Mouse (Mus musculus) embryonic facial prominence, embryonic 12.5 days (tissue): ENCODE results near the gene Cela1. TPM values are rescaled to one million over a fixed set of nuclear protein-coding genes. Genes with fewer than 3 reads are reported as not detected.
A peak's percentile ranks its signal among the peaks of the same experiment; 100 is the strongest.

Source experiments
- ATAC-seq: fragments of 200-750 bp; cut with Nextera tagmentation; 2 replicates; pipeline ENCODE4 v1.8.0; 2017; ENCODE audit not compliant: insufficient number of reproducible peaks, insufficient read depth, low FRiP score, low TSS enrichment
- H3K27ac ChIP-seq: fragments of 300-500 bp; sonication (generic); 2 replicates; pipeline ENCODE4 v1.5.1; 2016; ENCODE audit warnings: mild to moderate bottlenecking
- H3K27me3 ChIP-seq: fragments of 300-500 bp; sonication (generic); 2 replicates; pipeline ENCODE4 v1.6.1; 2016; ENCODE audit warnings: mild to moderate bottlenecking, moderate library complexity
- H3K36me3 ChIP-seq: fragments of 300-500 bp; sonication (generic); 2 replicates; pipeline ENCODE4 v1.6.1; 2016; ENCODE audit warnings: mild to moderate bottlenecking
- H3K4me1 ChIP-seq: fragments of 300-500 bp; sonication (generic); 2 replicates; pipeline ENCODE4 v1.6.1; 2016
- H3K4me2 ChIP-seq: fragments of 300-500 bp; sonication (generic); replicated peaks from 2 replicates; pipeline ENCODE4 v1.6.1; 2016; ENCODE audit warnings: mild to moderate bottlenecking, moderate library complexity
- H3K4me3 ChIP-seq: fragments of 300-500 bp; sonication (generic); 2 replicates; pipeline ENCODE4 v1.5.1; 2016; ENCODE audit warnings: mild to moderate bottlenecking
- H3K9ac ChIP-seq: fragments of 300-500 bp; sonication (generic); 2 replicates; pipeline ENCODE4 v1.6.1; 2016; ENCODE audit warnings: mild to moderate bottlenecking, moderate library complexity
- H3K9me3 ChIP-seq: fragments of 300-500 bp; sonication (generic); 2 replicates; pipeline ENCODE4 v1.6.1; 2016; ENCODE audit warnings: mild to moderate bottlenecking, moderate library complexity
- WGBS: fragments of 180-500 bp; shearing (Covaris S2); methylation state at CpG from one replicate; pipeline ENCODE4 v1.1.7; 2016; 5-methylcytosine and 5-hydroxymethylcytosine counted together
- polyA plus RNA-seq: library from polyadenylated mRNA; unstranded; fragments of >200 nt; fragmentation: Nextera tagmentation; extraction: Ambion mirVana; gene quantifications from 2 replicates; pipeline ENCODE4 v1.2.1, GENCODE M21; 2016

The Cela1 gene
- polyA plus RNA-seq, 1 experiment from 2014 or later: 2.4 TPM

- Histone ChIP-seq H3K27ac (no peak overlapping the region), H3K9ac (peak overlapping the region; percentile 33), H3K27me3 (peaks cover 21% of the 10 kb centered on the region), H3K36me3 (no peaks in the 10 kb centered on the region), H3K4me1 (peaks cover 8% of the 10 kb centered on the region), H3K4me2 (peak overlapping the region; percentile 45), H3K4me3 (peak overlapping the region; percentile 19), H3K9me3 (no peaks in the 10 kb centered on the region)
- ATAC-seq: no peak
- 4% methylated on average over 17 of the region's 17 CpGs for WGBS
These were observed 16.2 kb upstream of the Cela1 start for GRCm38 (mm10) chr15:100703913-100704312.

DNA sequence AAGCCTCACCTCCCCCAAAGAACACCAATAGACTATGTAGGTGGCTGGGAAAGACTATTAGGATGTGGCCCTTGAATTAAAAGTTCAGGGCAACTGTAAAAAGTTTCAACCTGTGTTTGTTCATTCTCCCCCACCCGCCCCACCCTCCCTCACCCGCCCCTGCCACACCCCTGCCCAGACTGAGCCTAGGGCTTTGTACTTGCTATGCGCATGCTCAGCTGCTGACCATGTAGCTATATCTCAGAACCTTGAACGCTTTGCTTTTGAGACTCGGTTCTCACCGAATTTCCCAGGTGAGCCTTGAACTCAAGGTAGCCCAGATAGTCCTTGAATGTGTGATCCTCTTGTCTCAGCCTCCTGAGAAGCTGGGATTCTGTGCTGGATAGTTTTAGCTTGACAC is 14.1 kb upstream of the Cela1 start:
- no peaks in the 10 kb centered on the region for H3K36me3 ChIP-seq
- H3K27me3 ChIP-seq: peaks cover 21% of the 10 kb centered on the region
- H3K9me3 ChIP-seq: no peaks in the 10 kb centered on the region
- H3K9ac ChIP-seq: no peak overlapping the region
- H3K4me1 ChIP-seq: peaks cover 8% of the 10 kb centered on the region
- no peak overlapping the region for H3K27ac ChIP-seq
- ATAC-seq: no peak
- no peak overlapping the region for H3K4me3 ChIP-seq
- H3K4me2 ChIP-seq: no peak overlapping the region
- 67% methylated on average over 6 of the region's 6 CpGs for WGBS

DNA sequence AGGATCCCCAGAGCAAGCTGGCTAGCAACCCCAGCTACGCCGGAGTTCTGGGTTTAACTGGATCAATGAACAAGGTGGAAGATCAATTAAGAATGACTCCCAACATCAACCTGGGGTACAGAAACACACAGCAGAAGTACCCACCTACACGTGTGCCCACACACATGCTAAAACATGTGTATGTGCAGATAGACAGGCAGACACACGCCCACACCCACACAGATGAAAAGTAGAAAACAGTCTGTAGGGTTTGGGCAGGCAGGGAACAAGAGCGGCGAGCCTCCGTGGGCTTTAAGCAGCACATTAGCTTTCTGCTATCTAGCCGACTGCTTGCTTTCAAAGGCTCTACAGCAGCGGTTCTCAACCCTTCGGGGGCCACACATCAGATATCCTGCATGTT is 13.4 kb upstream of the Cela1 start:
- ATAC-seq: no peak
- no peaks in the 10 kb centered on the region for H3K9me3 ChIP-seq
- WGBS: 69% methylated on average over 10 of the region's 10 CpGs
- H3K36me3 ChIP-seq: no peaks in the 10 kb centered on the region
- H3K9ac ChIP-seq: no peak overlapping the region
- H3K4me1 ChIP-seq: peaks cover 8% of the 10 kb centered on the region
- H3K4me3 ChIP-seq: no peak overlapping the region
- peaks cover 21% of the 10 kb centered on the region for H3K27me3 ChIP-seq
- H3K4me2 ChIP-seq: no peak overlapping the region
- no peak overlapping the region for H3K27ac ChIP-seq

GRCm38 (mm10) chr15:100700424-100700823 is 12.7 kb upstream of the Cela1 start:
- Histone ChIP-seq H3K27ac (no peak overlapping the region), H3K4me2 (no peak overlapping the region), H3K4me1 (peaks cover 8% of the 10 kb centered on the region), H3K27me3 (peaks cover 21% of the 10 kb centered on the region), H3K9me3 (no peaks in the 10 kb centered on the region), H3K36me3 (no peaks in the 10 kb centered on the region), H3K9ac (no peak overlapping the region), H3K4me3 (no peak overlapping the region)
- ATAC-seq: no peak
- 76% methylated on average over 5 of the region's 5 CpGs for WGBS

GRCm38 (mm10) chr15:100699386-100699785 is 11.7 kb upstream of the Cela1 start:
- no peak overlapping the region for H3K27ac ChIP-seq
- peaks cover 8% of the 10 kb centered on the region for H3K4me1 ChIP-seq
- H3K36me3 ChIP-seq: no peaks in the 10 kb centered on the region
- H3K4me2 ChIP-seq: no peak overlapping the region
- WGBS: 62% methylated on average over 6 of the region's 6 CpGs
- H3K9me3 ChIP-seq: no peaks in the 10 kb centered on the region
- ATAC-seq: no peak
- H3K27me3 ChIP-seq: peaks cover 17% of the 10 kb centered on the region
- no peak overlapping the region for H3K4me3 ChIP-seq
- H3K9ac ChIP-seq: no peak overlapping the region

DNA sequence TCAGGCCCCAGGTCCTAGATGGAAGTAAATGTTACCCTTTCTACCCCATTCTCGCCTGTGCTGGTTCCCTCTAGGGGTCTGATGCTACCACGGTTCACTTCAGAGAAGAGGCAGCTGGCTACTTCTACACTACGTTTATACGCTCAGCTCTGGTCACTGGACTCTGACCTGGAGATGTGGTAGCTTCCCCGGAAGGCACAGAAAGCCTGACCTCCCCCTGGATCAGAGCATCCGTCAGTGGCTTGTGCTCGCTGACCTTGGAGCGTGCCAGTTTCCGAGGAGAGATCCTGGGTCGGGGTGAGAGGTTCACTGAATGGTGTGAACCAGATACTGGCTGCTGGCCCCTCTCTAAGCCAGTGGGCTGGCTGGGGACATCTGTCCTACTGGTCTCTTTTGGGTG is 10.4 kb upstream of the Cela1 start:
- Histone ChIP-seq H3K27me3 (peaks cover 4% of the 10 kb centered on the region), H3K4me2 (no peak overlapping the region), H3K9ac (no peak overlapping the region), H3K36me3 (no peaks in the 10 kb centered on the region), H3K27ac (no peak overlapping the region), H3K4me3 (no peak overlapping the region), H3K4me1 (no peaks in the 10 kb centered on the region), H3K9me3 (no peaks in the 10 kb centered on the region)
- WGBS: 75% methylated on average over 10 of the region's 10 CpGs
- no peak for ATAC-seq

DNA sequence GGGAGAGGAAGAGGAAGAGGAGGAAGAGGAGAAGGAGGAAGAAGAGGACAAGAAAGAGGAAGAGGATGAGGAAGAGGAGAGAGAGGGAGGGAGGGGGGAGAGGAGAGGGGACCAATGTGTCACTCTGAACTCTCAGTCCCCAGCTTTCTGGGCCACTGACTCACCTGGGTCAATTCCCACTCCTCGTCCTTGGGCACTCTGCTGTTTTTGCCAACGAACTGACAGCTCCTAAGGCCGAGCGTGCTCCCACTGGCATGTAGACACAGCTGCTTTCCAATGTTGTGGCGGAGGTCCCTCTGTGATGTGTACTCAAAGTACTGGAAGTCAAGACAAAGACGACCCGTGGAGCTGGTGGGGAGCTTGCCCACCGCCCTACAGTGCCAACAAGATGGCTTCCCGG is 6.7 kb upstream of the Cela1 start:
- Histone ChIP-seq H3K4me3 (no peak overlapping the region), H3K36me3 (no peaks in the 10 kb centered on the region), H3K9ac (no peak overlapping the region), H3K9me3 (peaks cover 6% of the 10 kb centered on the region; the same call in 1 of the 2 replicates), H3K4me1 (no peaks in the 10 kb centered on the region), H3K27ac (no peak overlapping the region), H3K4me2 (no peak overlapping the region), H3K27me3 (no peaks in the 10 kb centered on the region)
- WGBS: 88% methylated on average over 9 of the region's 9 CpGs
- no peak for ATAC-seq

GRCm38 (mm10) chr15:100691990-100692389 is 4.3 kb upstream of the Cela1 start:
- H3K36me3 ChIP-seq: no peaks in the 10 kb centered on the region
- no peak overlapping the region for H3K27ac ChIP-seq
- H3K27me3 ChIP-seq: no peaks in the 10 kb centered on the region
- peaks cover 6% of the 10 kb centered on the region; the same call in 1 of the 2 replicates for H3K9me3 ChIP-seq
- H3K4me3 ChIP-seq: no peak overlapping the region
- WGBS: 70% methylated on average over 3 of the region's 3 CpGs
- ATAC-seq: no peak
- no peak overlapping the region for H3K9ac ChIP-seq
- peaks cover 5% of the 10 kb centered on the region; the same call in 1 of the 2 replicates for H3K4me1 ChIP-seq
- H3K4me2 ChIP-seq: no peak overlapping the region

GRCm38 (mm10) chr15:100686989-100687388 is 732 bp downstream of the Cela1 start:
- H3K9me3 ChIP-seq: peaks cover 6% of the 10 kb centered on the region; the same call in 1 of the 2 replicates
- H3K27ac ChIP-seq: no peak overlapping the region
- ATAC-seq: no peak
- H3K9ac ChIP-seq: no peak overlapping the region
- H3K36me3 ChIP-seq: no peaks in the 10 kb centered on the region
- peaks cover 5% of the 10 kb centered on the region; the same call in 1 of the 2 replicates for H3K4me1 ChIP-seq
- H3K4me2 ChIP-seq: no peak overlapping the region
- H3K4me3 ChIP-seq: no peak overlapping the region
- H3K27me3 ChIP-seq: no peaks in the 10 kb centered on the region
- 60% methylated on average over 12 of the region's 12 CpGs for WGBS

- 90% methylated on average over 6 of the region's 6 CpGs for WGBS
- Histone ChIP-seq H3K9me3 (peaks cover 6% of the 10 kb centered on the region; the same call in 1 of the 2 replicates), H3K27me3 (no peaks in the 10 kb centered on the region), H3K4me1 (peaks cover 7% of the 10 kb centered on the region; the same call in 1 of the 2 replicates), H3K4me3 (no peak overlapping the region), H3K36me3 (no peaks in the 10 kb centered on the region), H3K9ac (no peak overlapping the region), H3K27ac (no peak overlapping the region), H3K4me2 (no peak overlapping the region)
- no peak for ATAC-seq
These were observed 1.3 kb downstream of the Cela1 start for GRCm38 (mm10) chr15:100686434-100686833.

- Histone ChIP-seq H3K4me3 (no peak overlapping the region), H3K36me3 (no peaks in the 10 kb centered on the region), H3K27ac (no peak overlapping the region), H3K27me3 (no peaks in the 10 kb centered on the region), H3K9ac (no peak overlapping the region), H3K4me1 (peaks cover 7% of the 10 kb centered on the region; the same call in 1 of the 2 replicates), H3K9me3 (peaks cover 6% of the 10 kb centered on the region; the same call in 1 of the 2 replicates), H3K4me2 (no peak overlapping the region)
- 92% methylated on average over 8 of the region's 8 CpGs for WGBS
- no peak for ATAC-seq
These were observed 1.9 kb downstream of the Cela1 start for GRCm38 (mm10) chr15:100685849-100686248.

GRCm38 (mm10) chr15:100685255-100685654 is 2.5 kb downstream of the Cela1 start:
- Histone ChIP-seq H3K36me3 (no peaks in the 10 kb centered on the region), H3K4me3 (no peak overlapping the region), H3K27me3 (no peaks in the 10 kb centered on the region), H3K27ac (no peak overlapping the region), H3K4me1 (peaks cover 7% of the 10 kb centered on the region; the same call in 1 of the 2 replicates), H3K9ac (no peak overlapping the region), H3K4me2 (no peak overlapping the region), H3K9me3 (peaks cover 3% of the 10 kb centered on the region; the same call in 1 of the 2 replicates)
- no peak for ATAC-seq
- WGBS: 18% methylated on average over 13 of the region's 13 CpGs
